Mouse (Mus musculus): ENCODE measurements around the gene Eef1akmt1.

DNA sequence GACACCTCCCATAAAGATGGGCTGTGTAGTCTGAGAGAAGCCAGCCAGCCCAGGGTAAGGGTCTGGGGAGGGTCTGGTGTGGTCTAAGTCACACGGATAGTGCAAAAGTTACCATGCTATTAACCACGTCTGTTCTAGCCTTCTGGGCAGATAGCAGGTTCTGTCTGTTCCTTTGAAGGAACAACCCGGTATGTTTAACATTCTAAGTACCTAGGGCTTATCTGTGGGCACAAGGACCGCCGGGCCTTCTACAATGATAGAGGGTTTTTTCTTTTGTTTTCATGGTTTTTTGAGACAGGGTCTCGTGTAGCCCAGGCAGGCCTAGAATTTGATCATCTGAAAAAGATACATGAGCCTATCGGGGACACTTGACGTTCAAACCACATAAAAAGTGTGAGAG, 25.3 kb downstream of the Eef1akmt1 start:
- no peak for TF ChIP-seq CTCF (IDR thresholded peaks at IDR 0.05; ENCODE audit: borderline replicate concordance, insufficient read depth, low read depth, low read length)
- TF ChIP-seq POLR2A (IDR thresholded peaks at IDR 0.05; ENCODE audit: borderline replicate concordance, insufficient read depth, low read length): no peak

Measured in cerebellum, adult 2 months (tissue).